Mouse (Mus musculus) midbrain, postnatal 0 days (tissue): ENCODE measurements around the gene Fam111a. TPM values are rescaled to one million over a fixed set of nuclear protein-coding genes. Genes with fewer than 3 reads are reported as not detected.

Source experiments
- ATAC-seq: fragments of 200-750 bp; cut with Nextera tagmentation; 2 replicates; pipeline ENCODE4 v1.8.0; 2017; ENCODE audit warnings: moderate number of reproducible peaks, mild to moderate bottlenecking, moderate TSS enrichment, moderate library complexity; ENCODE audit not compliant: low FRiP score
- DNase-seq: peaks from one replicate; pipeline ENCODE4 v3.0.0-alpha.2; 2015; ENCODE audit warnings: low spot score
- H3K27ac ChIP-seq: fragments of 300-500 bp; sonication (generic); 2 replicates; pipeline ENCODE4 v1.5.1; 2014; ENCODE audit warnings: low read depth, mild to moderate bottlenecking, low read length, mixed read lengths
- H3K27me3 ChIP-seq: fragments of 300-500 bp; sonication (generic); 2 replicates; pipeline ENCODE4 v1.6.1; 2014; ENCODE audit warnings: low read length, control low read depth, mixed read lengths; ENCODE audit not compliant: insufficient read depth
- H3K36me3 ChIP-seq: fragments of 300-500 bp; sonication (generic); 2 replicates; pipeline ENCODE4 v1.6.1; 2014; ENCODE audit warnings: low read length, control low read depth, mixed read lengths; ENCODE audit not compliant: insufficient read depth
- H3K4me1 ChIP-seq: fragments of 300-500 bp; sonication (generic); 2 replicates; pipeline ENCODE4 v1.6.1; 2014; ENCODE audit warnings: mild to moderate bottlenecking, control low read depth, antibody characterized with exemption, low read length, mixed read lengths; ENCODE audit not compliant: insufficient read depth
- H3K4me2 ChIP-seq: fragments of 300-500 bp; sonication (generic); 2 replicates; pipeline ENCODE4 v1.6.1; 2014; ENCODE audit warnings: low read depth, mild to moderate bottlenecking, low read length, mixed read lengths; ENCODE audit not compliant: poor library complexity, severe bottlenecking
- H3K4me3 ChIP-seq: fragments of 300-500 bp; sonication (generic); 2 replicates; pipeline ENCODE4 v1.5.1; 2014; ENCODE audit warnings: low read depth, mild to moderate bottlenecking, low read length, moderate library complexity
- H3K9ac ChIP-seq: fragments of 300-500 bp; sonication (generic); replicated peaks from 2 replicates; pipeline ENCODE4 v1.6.1; 2014; ENCODE audit warnings: mild to moderate bottlenecking, low read length, moderate library complexity, mixed read lengths; ENCODE audit not compliant: poor library complexity, severe bottlenecking
- H3K9me3 ChIP-seq: fragments of 300-500 bp; sonication (generic); 2 replicates; pipeline ENCODE4 v1.6.1; 2016; ENCODE audit warnings: low read length, control low read depth
- CTCF ChIP-seq: IDR thresholded peaks from 2 replicates; pipeline ENCODE4 v1.5.1; 2016; ENCODE audit warnings: antibody characterized with exemption, mild to moderate bottlenecking
- WGBS: fragments of 180-500 bp; shearing (Covaris S2); extraction: QIAGEN DNeasy Blood & Tissue Kit; methylation state at CpG from one replicate; pipeline ENCODE4 v1.1.7; 2014; 5-methylcytosine and 5-hydroxymethylcytosine counted together
- polyA plus RNA-seq: library from polyadenylated mRNA; unstranded; fragments of >200 nt; fragmentation: Nextera tagmentation; extraction: Ambion mirVana; gene quantifications from 2 replicates; pipeline ENCODE4 v1.2.1, GENCODE M21; 2015
- total RNA-seq: library from RNA; depleted of rRNA; stranded (reverse); fragments of >200 nt; gene quantifications from 2 replicates; pipeline ENCODE4 v1.2.3, GENCODE M21; 2014

Fam111a gene
- total and polyA plus RNA-seq, 2 experiments from 2014 or later = 2.3 to 2.4 TPM

- 0% methylated on average over 3 of the region's 3 CpGs for WGBS
- ATAC-seq (no peak), DNase-seq (peak; percentile 72)
- H3K9ac ChIP-seq = peak overlapping the region; percentile 94
- TF ChIP-seq CTCF = no peak
- H3K9me3 ChIP-seq = no peaks in the 10 kb centered on the region
- no peaks in the 10 kb centered on the region for H3K27me3 ChIP-seq
- peak overlapping the region; percentile 87 for H3K4me2 ChIP-seq
- H3K27ac ChIP-seq = peak overlapping the region; percentile 95
- H3K4me1 ChIP-seq = peaks cover 11% of the 10 kb centered on the region; the same call in 1 of the 2 replicates
- peak overlapping the region; percentile 99 for H3K4me3 ChIP-seq
- H3K36me3 ChIP-seq = peaks cover 5% of the 10 kb centered on the region; the same call in 1 of the 2 replicates
Measured at GRCm38 (mm10) chr19:12500124-12500523, 45.4 kb upstream of the Fam111a start.

- peak overlapping the region; percentile 99 for H3K4me3 ChIP-seq
- peak overlapping the region; percentile 95 for H3K27ac ChIP-seq
- WGBS = under 1% methylated on average over 33 of the region's 38 CpGs
- TF ChIP-seq CTCF = peak; percentile 21
- DNase-seq = peak; percentile 27
- peak overlapping the region; percentile 94 for H3K9ac ChIP-seq
- peak overlapping the region; percentile 87 for H3K4me2 ChIP-seq
- H3K36me3 ChIP-seq = peaks cover 3% of the 10 kb centered on the region; the same call in 1 of the 2 replicates
- peaks cover 11% of the 10 kb centered on the region; the same call in 1 of the 2 replicates for H3K4me1 ChIP-seq
- no peaks in the 10 kb centered on the region for H3K9me3 ChIP-seq
- peak; percentile 64 for ATAC-seq
- no peaks in the 10 kb centered on the region for H3K27me3 ChIP-seq
Measured at GRCm38 (mm10) chr19:12500881-12501311, 44.6 kb upstream of the Fam111a start.

- Histone ChIP-seq H3K4me1 (peaks cover 11% of the 10 kb centered on the region; the same call in 1 of the 2 replicates), H3K27ac (peak within 1 kb of the TSS; percentile 95), H3K9me3 (no peaks in the 10 kb centered on the region), H3K36me3 (no peaks in the 10 kb centered on the region), H3K4me2 (peak within 1 kb of the TSS; percentile 87), H3K4me3 (peak within 1 kb of the TSS; percentile 99), H3K9ac (peak within 1 kb of the TSS; percentile 94), H3K27me3 (no peaks in the 10 kb centered on the region)
- peak; percentile 95 for ATAC-seq
- peak; percentile 98 for TF ChIP-seq CTCF
- under 1% methylated on average over 77 of the region's 80 CpGs for WGBS
- DNase-seq = peak; percentile 97
Measured at GRCm38 (mm10) chr19:12501370-12502347, 43.9 kb upstream of the Fam111a start, which contains the start of gene Dtx4. Gene Dtx4, minus strand, starts transcription at chr19:12501454.

GRCm38 (mm10) chr19:12502756-12503155 is 42.8 kb upstream of the Fam111a start:
- H3K9ac ChIP-seq = no peak overlapping the region
- WGBS = 93% methylated on average over 7 of the region's 7 CpGs

GRCm38 (mm10) chr19:12514621-12515020 is 30.9 kb upstream of the Fam111a start:
- H3K9me3 ChIP-seq = no peaks in the 10 kb centered on the region
- TF ChIP-seq CTCF = no peak

More at GRCm38 (mm10) chr19:12502756-12503155, 42.8 kb upstream of the Fam111a start:
- H3K27ac ChIP-seq = no peak overlapping the region
- H3K27me3 ChIP-seq = no peaks in the 10 kb centered on the region
- no peak for TF ChIP-seq CTCF
- H3K4me2 ChIP-seq = no peak overlapping the region
- ATAC-seq (no peak), DNase-seq (no peak)
- no peaks in the 10 kb centered on the region for H3K36me3 ChIP-seq
- H3K4me3 ChIP-seq = no peak overlapping the region
- H3K4me1 ChIP-seq = peaks cover 11% of the 10 kb centered on the region; the same call in 1 of the 2 replicates
- H3K9me3 ChIP-seq = no peaks in the 10 kb centered on the region

More at GRCm38 (mm10) chr19:12514621-12515020, 30.9 kb upstream of the Fam111a start:
- Histone ChIP-seq H3K4me3 (no peak overlapping the region), H3K36me3 (no peaks in the 10 kb centered on the region), H3K9ac (no peak overlapping the region), H3K27me3 (no peaks in the 10 kb centered on the region), H3K27ac (no peak overlapping the region), H3K4me2 (no peak overlapping the region), H3K4me1 (no peaks in the 10 kb centered on the region)
- DNase-seq (no peak), ATAC-seq (no peak)
